Comparison of ENCODE assay signal across 12 mouse cellular contexts in genomic region chr8:124621255-124621654, GRCm38 (mm10). TPM values are rescaled to one million over a fixed set of nuclear protein-coding genes. Genes with fewer than 3 reads are reported as not detected.
DNase-seq lines count a peak whose midpoint lies in the region; ATAC-seq lines count a peak whose summit lies in the region.
"Had no signal": no experiment of that assay in that cellular context is flagged by ENCODE, and none has a peak within 500 bp of the region (broad histone marks: within the 10 kb centered on the region; RNA-seq: fewer than 3 reads in every experiment).

No protein-coding gene starts in this region.

- ATAC-seq in hindbrain, embryonic 15.5 days (ENCODE audit: low FRiP score, low read depth), result peak; percentile 87
- no peak for ATAC-seq in inflammation-experienced regulatory T-cells, adult 6 months
- ATAC-seq in megakaryocyte progenitor cell, adult 5-6 weeks (replicated peaks; ENCODE audit: poor library complexity), result no peak

- H3K36me3 ChIP-seq in hindbrain, embryonic 15.5 days, result no peaks in the 10 kb centered on the region

- H3K27me3 ChIP-seq in hindbrain, embryonic 15.5 days, result no peaks in the 10 kb centered on the region

- no peak overlapping the region for H3K9ac ChIP-seq in hindbrain, embryonic 15.5 days

- 52% methylated on average over 5 of the region's 5 CpGs for WGBS in hindbrain, embryonic 15.5 days

- DNase-seq in cerebellum, adult 9-11 months, result peak; percentile 64
- DNase-seq in cerebellum, postnatal 14 days, result no peak
- DNase-seq in brain, adult 2 months (ENCODE audit: low read depth, low spot score), result peak; percentile 91
- peak; percentile 56 for DNase-seq in left cerebral cortex, postnatal 4 days
- DNase-seq in lung, postnatal 36 days, result no peak
- DNase-seq: adrenal gland, postnatal 14 days; liver had no signal

- H3K4me1 ChIP-seq in hindbrain, embryonic 15.5 days (replicated peaks), result peaks cover 8% of the 10 kb centered on the region; the same call in 1 of the 2 replicates

- peak overlapping the region; percentile 69 for H3K27ac ChIP-seq in hindbrain, embryonic 15.5 days (replicated peaks)
- H3K27ac ChIP-seq: macrophage had no signal

- no peaks in the 10 kb centered on the region for H3K9me3 ChIP-seq in hindbrain, embryonic 15.5 days

- no peak overlapping the region for H3K4me2 ChIP-seq in hindbrain, embryonic 15.5 days

- no peak overlapping the region for H3K4me3 ChIP-seq in hindbrain, embryonic 15.5 days

- intact Hi-C loops in left cerebral cortex, postnatal 4 days (cut with DNase I), result loop anchor here (5.0 kb wide), 1 partner anchor 41 kb away; the partner anchor contains the start of gene 2310022B05Rik

RNA-seq across cellular contexts. Expression of gene 2310022B05Rik, which starts 41.9 kb away (rescaled TPM):
- polyA plus RNA-seq in hindbrain, embryonic 15.5 days (2015; fragmentation: Nextera tagmentation; extraction: Ambion mirVana), result 21.0 and 23.8 TPM in 2 replicates
- total RNA-seq in left cerebral cortex, postnatal 4 days (2021), result 10 to 100 TPM; 86.2 to 89.8 TPM
- 1 to 10 TPM in 2 of 3 experiments, under 1 TPM in 1; 0.60 to 1.6 (median 1.6) TPM for polyA plus RNA-seq in inflammation-experienced regulatory T-cells, adult 6 months (2017; shearing (Covaris generic))
- 6.3 and 7.0 TPM in 2 replicates for total RNA-seq in megakaryocyte progenitor cell, adult 5-6 weeks (2015)
- 3.0 and 3.1 TPM in 2 replicates for total RNA-seq in megakaryocyte progenitor cell, adult 5-6 weeks (2017)

RNA-seq across cellular contexts. Expression of gene Capn9, which starts 45.3 kb away (rescaled TPM):
- polyA plus RNA-seq in hindbrain, embryonic 15.5 days (2015; fragmentation: Nextera tagmentation; extraction: Ambion mirVana), result 0.07 and 0.26 TPM in 2 replicates
- total RNA-seq in left cerebral cortex, postnatal 4 days (2021), result under 1 TPM in 1 of 2 experiments, not detected in 1; 0.32 TPM
- polyA plus RNA-seq in inflammation-experienced regulatory T-cells, adult 6 months (2017; shearing (Covaris generic)), result not detected
- not detected in 2 replicates for total RNA-seq in megakaryocyte progenitor cell, adult 5-6 weeks (2015)
- total RNA-seq in megakaryocyte progenitor cell, adult 5-6 weeks (2017), result not detected in 2 replicates
- total RNA-seq: adrenal gland, postnatal 14 days had no signal
- polyA plus RNA-seq: kidney, embryonic 16.5 days; macrophage had no signal

RNA-seq across cellular contexts. Expression of gene Agt, which starts 51.7 kb away (rescaled TPM):
- 1.0 TPM in 2 replicates for polyA plus RNA-seq in hindbrain, embryonic 15.5 days (2015; fragmentation: Nextera tagmentation; extraction: Ambion mirVana)
- 1 to 10 TPM; 3.0 to 9.0 TPM for total RNA-seq in left cerebral cortex, postnatal 4 days (2021)
- not detected for polyA plus RNA-seq in inflammation-experienced regulatory T-cells, adult 6 months (2017; shearing (Covaris generic))
- not detected in 2 replicates for total RNA-seq in megakaryocyte progenitor cell, adult 5-6 weeks (2015)
- total RNA-seq in megakaryocyte progenitor cell, adult 5-6 weeks (2017), result not detected in 2 replicates
- polyA plus RNA-seq: macrophage had no signal

Comparison
In these comparisons a context has a peak if more than half of its experiments do, and no peak if none do; other contexts are left out.
1. DNase-seq: peak in cerebellum, adult 9-11 months (single experiment), brain, adult 2 months (single experiment) and left cerebral cortex, postnatal 4 days (single experiment); none in cerebellum, postnatal 14 days (0 of 2) and lung, postnatal 36 days (single experiment).
2. RNA of gene 2310022B05Rik, which starts 41.9 kb away (total RNA-seq): 86.2 to 89.8 TPM in left cerebral cortex, postnatal 4 days; 3.0 to 7.0 TPM in megakaryocyte progenitor cell, adult 5-6 weeks; every median in the first group is over 10 times any median in the second.
3. RNA of gene Agt, which starts 51.7 kb away (total RNA-seq): 3.0 to 9.0 TPM in left cerebral cortex, postnatal 4 days; not detected in megakaryocyte progenitor cell, adult 5-6 weeks; every median in the first group is over 4 times any median in the second.